Mouse (Mus musculus) olfactory bulb, adult 2 months (tissue): ENCODE results near the gene Pkmyt1.

Source experiments
- CTCF ChIP-seq: fragments of 200-500 bp; IDR thresholded peaks from 2 replicates; pipeline ENCODE4 v1.5.1; 2012; ENCODE audit warnings: low read depth, mild to moderate bottlenecking, low read length, moderate library complexity; ENCODE audit not compliant: insufficient read depth
- POLR2A ChIP-seq: fragments of 200-500 bp; IDR thresholded peaks from 2 replicates; pipeline ENCODE4 v1.6.1; 2012; ENCODE audit warnings: mild to moderate bottlenecking, low read depth, low read length, moderate library complexity; ENCODE audit not compliant: insufficient read depth

GRCm38 (mm10) chr17:23783352-23783751, 57.2 kb downstream of the Pkmyt1 start:
- TF ChIP-seq CTCF, result no peak
- TF ChIP-seq POLR2A, result no peak
